Mouse (Mus musculus) brown adipose tissue, adult 24 weeks (tissue): ENCODE results near the gene Wls. TPM values are rescaled to one million over a fixed set of nuclear protein-coding genes. Genes with fewer than 3 reads are reported as not detected.

Experiments
- H3K27ac ChIP-seq: fragments of 200-500 bp; replicated peaks from 2 replicates; pipeline ENCODE4 v1.5.1; 2012; ENCODE audit warnings: low read depth, mild to moderate bottlenecking, low read length
- H3K4me1 ChIP-seq: fragments of 200-500 bp; 2 replicates; pipeline ENCODE4 v1.6.1; 2012; ENCODE audit warnings: low read length, mixed read lengths; ENCODE audit not compliant: control insufficient read depth, insufficient read depth, insufficient read length
- H3K4me3 ChIP-seq: fragments of 200-500 bp; 2 replicates; pipeline ENCODE4 v1.5.1; 2012; ENCODE audit warnings: low read depth, mild to moderate bottlenecking, low read length, moderate library complexity; ENCODE audit not compliant: insufficient read depth
- polyA plus RNA-seq: library from polyadenylated mRNA; stranded (reverse); fragments of >200 nt; gene quantifications from 2 replicates; pipeline ENCODE4 v1.2.4, GENCODE M21; 2012; ENCODE audit not compliant: missing spikeins, insufficient read depth, insufficient read length

Wls gene
- 22.7 and 27.6 TPM in 2 replicates for polyA plus RNA-seq

- Histone ChIP-seq H3K27ac (peak within 1 kb of the TSS; percentile 64), H3K4me1 (peaks cover 2% of the 10 kb centered on the region; the same call in 1 of the 2 replicates), H3K4me3 (peak within 1 kb of the TSS; percentile 61)
Observed at GRCm38 (mm10) chr3:159839481-159839880, at the start of gene Wls. Wls (plus strand) TSS chr3:159839672.

- no peaks in the 10 kb centered on the region for H3K4me1 ChIP-seq
- no peak overlapping the region for H3K27ac ChIP-seq
- H3K4me3 ChIP-seq, result no peak overlapping the region
Observed at GRCm38 (mm10) chr3:159789781-159790180, 49.7 kb upstream of the Wls start.

- Histone ChIP-seq H3K4me1 (no peaks in the 10 kb centered on the region), H3K27ac (no peak overlapping the region), H3K4me3 (no peak overlapping the region)
Observed at GRCm38 (mm10) chr3:159831535-159831934, 7.9 kb upstream of the Wls start.

GRCm38 (mm10) chr3:159840002-159840816 lies 737 bp downstream of the Wls start:
- H3K4me3 ChIP-seq, result peak overlapping the region; percentile 61
- peak overlapping the region; percentile 18 for H3K27ac ChIP-seq
- peaks cover 2% of the 10 kb centered on the region; the same call in 1 of the 2 replicates for H3K4me1 ChIP-seq

GRCm38 (mm10) chr3:159840817-159841390 lies 1.4 kb downstream of the Wls start:
- Histone ChIP-seq H3K27ac (peak overlapping the region; percentile 18; the same call in 1 of the 2 replicates), H3K4me1 (peaks cover 2% of the 10 kb centered on the region; the same call in 1 of the 2 replicates)

GRCm38 (mm10) chr3:159841458-159841857 lies 2.0 kb downstream of the Wls start:
- Histone ChIP-seq H3K27ac (no peak overlapping the region; the same call in 1 of the 2 replicates), H3K4me1 (peaks cover 2% of the 10 kb centered on the region; the same call in 1 of the 2 replicates), H3K4me3 (peak overlapping the region; percentile 61)

More at GRCm38 (mm10) chr3:159840817-159841390, 1.4 kb downstream of the Wls start:
- H3K4me3 ChIP-seq, result peak overlapping the region; percentile 61

- no peak overlapping the region for H3K27ac ChIP-seq
- peaks cover 2% of the 10 kb centered on the region; the same call in 1 of the 2 replicates for H3K4me1 ChIP-seq
- no peak overlapping the region for H3K4me3 ChIP-seq
Observed at GRCm38 (mm10) chr3:159843135-159843534, 3.7 kb downstream of the Wls start.

- Histone ChIP-seq H3K4me3 (no peak overlapping the region), H3K27ac (no peak overlapping the region), H3K4me1 (no peaks in the 10 kb centered on the region)
Observed at GRCm38 (mm10) chr3:159847410-159848016, 8.0 kb downstream of the Wls start.

GRCm38 (mm10) chr3:159848156-159848555 lies 8.7 kb downstream of the Wls start:
- H3K4me1 ChIP-seq, result no peaks in the 10 kb centered on the region
- H3K27ac ChIP-seq, result no peak overlapping the region
- no peak overlapping the region for H3K4me3 ChIP-seq

- H3K4me3 ChIP-seq, result no peak overlapping the region
- H3K4me1 ChIP-seq, result no peaks in the 10 kb centered on the region
- no peak overlapping the region for H3K27ac ChIP-seq
Observed at GRCm38 (mm10) chr3:159851476-159851875, 12.0 kb downstream of the Wls start.

GRCm38 (mm10) chr3:159851980-159852379 lies 12.5 kb downstream of the Wls start:
- no peak overlapping the region for H3K27ac ChIP-seq
- no peaks in the 10 kb centered on the region for H3K4me1 ChIP-seq
- H3K4me3 ChIP-seq, result no peak overlapping the region

GRCm38 (mm10) chr3:159857112-159857511 lies 17.6 kb downstream of the Wls start:
- no peak overlapping the region for H3K27ac ChIP-seq
- no peak overlapping the region for H3K4me3 ChIP-seq
- no peaks in the 10 kb centered on the region for H3K4me1 ChIP-seq

GRCm38 (mm10) chr3:159865691-159866090 lies 26.2 kb downstream of the Wls start:
- H3K27ac ChIP-seq, result no peak overlapping the region
- no peaks in the 10 kb centered on the region for H3K4me1 ChIP-seq
- no peak overlapping the region for H3K4me3 ChIP-seq

- Histone ChIP-seq H3K27ac (no peak overlapping the region), H3K4me3 (no peak overlapping the region), H3K4me1 (no peaks in the 10 kb centered on the region)
Observed at GRCm38 (mm10) chr3:159878983-159879382, 39.5 kb downstream of the Wls start.

GRCm38 (mm10) chr3:159883325-159883724 lies 43.9 kb downstream of the Wls start:
- H3K4me3 ChIP-seq, result no peak overlapping the region
- peaks cover 7% of the 10 kb centered on the region for H3K4me1 ChIP-seq
- no peak overlapping the region for H3K27ac ChIP-seq
